Mouse (Mus musculus): ENCODE results near the gene Rab21. TPM values are rescaled to one million over a fixed set of nuclear protein-coding genes. Genes with fewer than 3 reads are reported as not detected.

Rab21 gene
- total RNA-seq (2021) = 10 to 100 TPM; 58.1 to 58.4 TPM
- long read RNA-seq, full-length matches to known transcripts = 130 of 140 reads
- long read RNA-seq, partial matches to known transcripts = 3 of 140 reads
- long read RNA-seq, other reads (novel, unspliced or antisense) = 7 of 140 reads

DNA sequence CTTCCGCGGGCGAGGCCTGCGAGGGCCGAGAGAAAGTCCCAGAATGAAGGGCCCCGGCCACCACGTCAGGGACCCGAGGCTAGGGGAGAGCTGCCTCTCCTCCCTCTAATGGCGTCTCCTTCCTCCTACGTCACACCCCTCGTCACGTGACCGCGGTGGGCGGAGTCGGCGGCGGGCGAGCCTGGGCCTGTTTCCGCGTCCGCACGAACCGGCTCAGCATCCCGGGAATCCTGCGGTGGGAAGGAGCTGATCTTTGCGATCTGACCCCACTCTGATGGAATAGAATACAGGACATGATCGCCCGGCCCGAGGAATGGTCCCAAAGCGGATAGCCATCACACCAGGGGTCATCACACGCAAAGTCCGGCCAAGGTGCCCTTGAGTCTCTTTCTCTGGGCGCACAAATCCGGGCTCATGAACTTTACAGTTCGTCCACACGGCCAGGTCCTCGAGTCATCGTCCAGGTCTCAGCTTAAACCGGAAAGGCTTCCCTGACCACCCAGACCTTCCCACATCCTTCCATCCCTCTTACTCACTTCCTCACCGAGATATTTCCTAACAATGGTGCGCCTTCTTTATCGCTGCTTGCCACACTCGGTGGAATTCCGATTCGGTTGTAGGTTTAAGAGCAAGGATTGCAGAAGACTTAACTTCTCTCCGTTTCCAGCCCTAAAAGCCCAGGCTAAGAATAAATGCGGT is at the start of gene Rab21:
Gene Rab21 (minus strand): TSS at position 122 of the 699 bp plus-strand sequence.
- peak; percentile 95 to 97 for DNase-seq (ENCODE audit: low spot score in 2 of 2)

DNA sequence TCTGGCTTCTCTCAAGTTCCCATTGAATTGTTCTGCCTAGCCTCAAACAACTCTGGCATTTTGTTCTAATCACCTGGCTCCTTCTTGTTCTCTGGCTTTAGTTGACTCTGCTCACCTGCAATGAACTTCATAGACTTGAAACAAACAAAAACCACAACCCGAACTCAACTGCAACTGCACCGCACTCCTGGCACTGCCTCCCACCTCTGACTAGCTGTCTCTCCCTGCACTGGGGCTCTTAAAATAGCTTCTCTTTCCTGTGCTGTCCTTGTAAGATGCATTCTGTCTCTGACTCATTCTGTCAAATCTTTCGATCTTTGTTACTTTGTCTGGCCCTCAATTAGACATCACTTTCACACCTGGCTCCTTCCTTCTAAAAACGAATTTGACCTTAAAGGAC is 47.8 kb upstream of the Rab21 start:
- no peak for DNase-seq (ENCODE audit: low spot score in 2 of 2)

DNA sequence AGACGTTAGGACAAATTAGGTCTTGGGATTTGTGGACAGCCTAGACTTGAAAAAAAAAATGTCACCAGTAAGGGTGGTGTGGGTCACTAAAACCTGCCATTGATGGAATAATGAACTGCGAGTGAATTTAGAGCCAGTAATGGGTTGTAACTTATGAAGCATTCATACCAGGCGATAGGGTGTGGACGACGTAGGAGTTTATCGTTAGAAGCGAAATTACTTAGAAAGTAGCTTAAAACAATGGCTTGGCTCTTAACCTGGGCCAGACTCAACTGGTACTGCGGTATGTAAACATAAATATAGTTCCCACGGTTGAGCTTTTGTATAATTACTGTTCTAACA is 47.2 kb upstream of the Rab21 start:
- DNase-seq (ENCODE audit: low spot score in 2 of 2) = no peak

DNA sequence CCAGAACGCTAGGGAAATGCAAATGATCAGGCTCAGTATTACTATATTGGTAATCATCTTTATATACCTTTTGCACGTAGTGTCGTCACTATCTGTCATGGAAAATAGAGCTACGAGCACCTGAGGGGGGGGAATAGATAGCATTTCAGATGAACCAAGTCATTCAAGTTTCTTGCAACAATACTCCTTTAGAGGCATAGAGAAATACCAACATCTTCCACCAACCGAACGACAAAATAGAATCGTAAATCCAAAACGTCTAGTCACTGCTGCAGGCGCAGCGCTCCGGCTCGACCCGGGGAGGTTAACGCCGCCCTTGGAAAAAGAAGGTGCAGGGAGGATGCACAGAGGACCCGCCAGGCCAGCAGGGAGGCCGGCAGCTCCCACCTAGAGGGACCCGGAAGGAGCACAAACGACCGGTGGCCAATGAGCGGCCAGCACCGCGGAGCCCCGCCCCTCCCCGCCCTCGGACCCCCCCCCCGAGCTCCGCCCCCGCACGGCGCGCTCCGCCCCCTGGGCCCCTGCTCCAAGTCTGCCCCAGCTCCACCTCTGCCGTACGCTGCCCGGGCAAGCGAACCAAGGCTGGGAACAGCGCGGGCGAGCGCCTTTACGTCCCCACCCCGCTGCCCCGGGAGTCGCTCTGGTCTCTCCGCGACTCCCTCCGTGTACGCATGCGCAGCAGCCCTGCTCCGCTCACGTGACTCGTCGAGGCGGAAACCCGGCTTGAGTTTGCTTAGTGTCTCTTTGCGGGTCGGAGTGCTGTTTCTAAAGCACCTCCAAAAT is 46.6 kb upstream of the Rab21 start, which contains the start of gene Tmem19:
Gene Tmem19 (minus strand): TSS at position 662 of the 783 bp plus-strand sequence.
- peak; percentile 91 to 96 for DNase-seq (ENCODE audit: low spot score in 2 of 2)

DNA sequence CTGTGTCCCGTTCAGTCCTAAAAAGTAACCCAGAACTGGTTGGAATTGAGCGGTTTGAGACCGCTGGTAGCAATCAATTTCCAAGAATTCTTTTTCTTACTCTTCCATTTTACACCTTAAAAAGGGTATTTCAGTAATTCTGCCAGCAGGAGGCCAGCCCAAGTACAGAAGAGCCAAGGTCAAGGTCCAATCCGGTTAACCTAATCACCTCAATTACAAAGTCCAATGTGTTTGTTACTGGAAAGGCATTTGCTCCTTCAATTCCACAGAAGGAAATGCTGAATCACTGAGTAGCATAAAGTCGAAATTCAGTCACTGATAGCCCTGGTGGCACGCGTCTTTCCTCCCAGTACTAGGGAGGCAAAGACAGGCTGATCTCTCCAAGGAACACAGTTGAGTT is 43.7 kb upstream of the Rab21 start:
- no peak for DNase-seq (ENCODE audit: low spot score in 2 of 2)

DNA sequence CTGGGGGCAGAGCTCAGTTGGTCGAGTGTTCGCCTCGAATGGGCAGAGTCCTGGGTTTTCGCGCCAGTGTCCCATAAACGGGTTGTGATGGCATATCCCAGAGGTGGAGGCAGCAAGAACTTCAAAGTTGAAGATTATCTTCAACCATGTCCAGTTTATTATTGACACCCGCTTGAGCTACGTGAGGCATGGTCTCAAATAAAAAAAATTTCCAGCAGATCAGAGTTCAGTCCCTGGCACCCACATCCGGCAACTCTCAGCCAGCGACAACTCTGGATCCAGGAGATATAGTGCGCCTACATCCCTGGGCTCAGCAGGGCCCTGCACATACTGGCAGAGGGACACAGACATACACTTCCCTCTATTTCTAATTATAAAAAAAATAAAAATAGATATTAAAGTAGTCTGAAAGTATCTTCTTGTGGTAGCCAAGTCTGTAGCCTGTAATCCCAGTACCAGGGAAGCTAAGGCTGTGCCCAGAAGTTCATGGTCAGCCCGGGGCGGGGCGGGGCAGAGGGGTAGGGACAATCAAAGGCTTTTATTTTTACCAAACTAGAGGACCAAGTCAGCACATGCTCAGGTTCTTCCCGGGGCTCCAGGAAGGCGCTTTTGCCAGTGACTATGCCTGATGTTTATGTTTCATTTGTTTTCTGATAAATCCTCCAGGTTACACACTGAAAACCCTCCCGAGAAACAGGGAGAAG is 43.0 kb upstream of the Rab21 start:
- DNase-seq (ENCODE audit: low spot score in 2 of 2) = no peak

DNA sequence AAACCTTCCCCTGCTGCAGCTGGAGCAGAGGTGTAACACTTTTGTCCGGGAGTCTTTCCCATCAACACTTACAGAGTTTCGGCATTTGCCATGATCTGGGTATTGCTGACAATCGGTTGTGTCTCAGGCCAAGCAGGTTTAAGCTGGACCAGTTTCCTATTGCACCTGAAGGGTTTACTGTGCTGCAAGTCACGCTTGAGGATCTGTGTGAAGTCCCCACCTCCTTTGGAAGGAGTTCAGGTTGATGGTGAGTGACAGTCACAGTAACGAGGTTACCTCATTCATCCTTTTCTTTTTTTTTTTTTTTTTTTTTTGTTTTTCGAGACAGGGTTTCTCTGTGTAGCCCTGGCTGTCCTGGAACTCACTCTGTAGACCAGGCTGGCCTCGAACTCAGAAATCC is 40.7 kb upstream of the Rab21 start:
- no peak for DNase-seq (ENCODE audit: low spot score in 2 of 2)

DNA sequence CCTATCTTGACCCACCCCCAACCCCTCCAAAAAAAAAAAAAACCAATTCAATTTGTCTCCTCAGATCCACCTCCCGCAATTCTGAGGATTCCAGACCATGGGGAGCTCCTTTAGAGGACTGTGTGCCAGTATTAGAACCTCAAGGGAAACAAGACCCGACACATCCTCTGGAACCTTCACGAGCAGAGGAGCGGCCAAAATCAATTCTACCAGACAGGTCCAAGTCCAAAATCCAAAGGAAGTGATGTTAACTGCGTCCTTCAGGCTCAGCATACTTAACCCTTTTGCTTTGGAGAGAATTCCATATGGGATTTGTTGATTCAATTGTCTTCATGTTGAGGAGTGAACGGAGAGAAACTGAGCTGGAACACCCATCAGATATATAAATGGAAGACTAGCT is 39.6 kb upstream of the Rab21 start:
- DNase-seq (ENCODE audit: low spot score in 2 of 2) = no peak

DNA sequence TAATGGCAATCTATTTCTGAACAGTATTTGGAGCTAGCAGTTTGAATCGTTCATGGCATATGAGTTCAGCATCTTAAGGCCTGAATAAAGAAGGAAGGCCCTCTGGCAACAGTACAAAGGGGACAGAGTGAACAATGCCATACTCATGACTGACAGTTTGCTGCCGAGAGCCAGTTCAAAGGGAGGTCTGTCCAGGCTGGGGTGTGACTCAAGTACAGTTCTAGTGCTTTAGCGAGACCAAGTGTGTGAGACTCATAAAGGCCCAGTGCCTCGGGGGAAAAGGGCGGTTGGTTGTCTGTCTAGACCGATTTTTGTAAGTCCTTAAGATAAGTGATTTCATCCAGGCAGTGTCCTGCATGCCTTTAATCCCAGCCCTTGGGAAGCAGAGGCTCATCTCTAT is 39.2 kb upstream of the Rab21 start:
- DNase-seq (ENCODE audit: low spot score in 2 of 2) = no peak

DNA sequence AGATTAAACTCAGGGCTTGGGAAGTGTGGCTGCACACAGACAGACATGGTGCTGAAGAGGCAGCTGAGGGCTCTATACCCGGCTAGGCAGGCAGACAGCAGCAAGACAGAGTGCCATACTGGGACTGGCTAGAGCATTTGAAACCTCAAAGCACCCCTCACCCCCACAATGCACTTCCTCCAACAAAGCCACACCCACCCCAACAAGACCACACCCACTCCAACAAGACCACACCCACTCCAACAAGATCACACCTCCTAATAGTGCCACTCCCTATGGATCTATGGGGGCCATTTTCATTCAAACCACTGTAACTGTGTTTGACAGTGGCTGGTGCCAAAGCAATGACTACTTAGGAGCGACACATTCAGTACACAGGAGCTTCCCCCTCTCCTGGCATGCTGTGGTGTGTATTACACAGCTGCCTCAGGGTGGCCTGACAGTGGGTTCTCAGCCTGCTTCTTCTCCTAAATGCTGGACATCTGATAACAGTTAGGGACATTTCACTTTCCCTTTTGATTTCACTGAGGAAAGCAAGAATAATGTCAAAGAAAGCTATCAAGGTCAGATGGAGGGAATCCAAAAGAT is 35.5 kb upstream of the Rab21 start:
- no peak for DNase-seq (ENCODE audit: low spot score in 2 of 2)

DNA sequence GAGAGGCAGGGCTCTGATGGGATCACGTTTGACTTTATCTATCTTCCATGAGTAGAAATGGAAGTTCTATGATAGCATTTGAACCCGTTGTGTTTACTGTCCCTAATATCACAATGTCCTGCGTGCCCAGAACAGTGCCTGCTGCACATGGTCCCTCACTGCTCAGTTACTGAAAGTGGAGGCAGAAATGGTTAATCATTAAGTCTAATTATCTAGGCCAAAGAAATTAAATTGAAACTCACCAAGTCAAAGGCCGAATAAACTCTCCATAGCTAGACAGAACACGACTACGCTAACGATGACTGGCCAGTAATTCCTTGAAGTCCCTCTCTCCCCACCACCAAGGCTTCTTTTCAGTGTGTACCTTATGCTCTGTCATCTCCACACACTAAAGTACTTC is 34.1 kb upstream of the Rab21 start:
- DNase-seq (ENCODE audit: low spot score in 2 of 2) = no peak

DNA sequence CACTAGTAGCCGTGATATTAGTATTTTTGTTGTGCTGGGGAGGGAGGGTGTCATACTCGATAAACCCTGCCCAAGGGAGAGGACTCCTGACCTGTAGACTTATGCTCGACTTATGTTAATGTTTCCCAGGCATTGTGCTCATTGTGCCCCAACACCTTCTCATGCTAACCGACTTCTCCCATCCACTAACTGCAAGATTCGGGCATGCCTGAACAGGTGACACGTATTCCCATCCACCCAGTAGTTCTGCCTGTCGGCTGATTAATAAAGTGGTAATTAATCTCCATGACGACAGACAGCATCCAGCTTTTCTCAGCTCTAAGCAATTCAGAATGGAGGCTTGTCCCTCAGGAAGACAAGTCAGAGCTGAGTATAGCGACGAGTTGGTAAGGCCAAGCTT is 33.6 kb upstream of the Rab21 start:
- no peak for DNase-seq (ENCODE audit: low spot score in 2 of 2)

DNA sequence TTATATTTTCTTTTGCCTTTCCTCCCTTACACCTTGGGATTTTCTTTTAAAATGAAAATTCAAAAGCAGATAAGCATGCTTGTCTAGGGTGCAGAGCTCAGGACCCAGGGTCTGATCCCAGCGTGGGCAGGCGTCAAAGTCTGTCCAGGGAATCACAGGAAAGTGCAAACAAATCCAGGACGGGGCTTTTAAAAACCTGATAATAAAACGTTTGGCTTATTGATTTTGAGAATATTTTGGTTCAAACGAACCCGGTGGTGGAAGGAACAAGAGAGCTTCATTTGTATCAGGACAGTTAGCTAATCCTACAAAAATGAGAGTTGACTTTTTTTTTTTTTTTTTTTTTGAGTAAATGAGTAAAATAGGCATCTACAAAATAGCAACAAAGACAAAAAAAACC is 32.7 kb upstream of the Rab21 start:
- DNase-seq (ENCODE audit: low spot score in 2 of 2) = no peak

DNA sequence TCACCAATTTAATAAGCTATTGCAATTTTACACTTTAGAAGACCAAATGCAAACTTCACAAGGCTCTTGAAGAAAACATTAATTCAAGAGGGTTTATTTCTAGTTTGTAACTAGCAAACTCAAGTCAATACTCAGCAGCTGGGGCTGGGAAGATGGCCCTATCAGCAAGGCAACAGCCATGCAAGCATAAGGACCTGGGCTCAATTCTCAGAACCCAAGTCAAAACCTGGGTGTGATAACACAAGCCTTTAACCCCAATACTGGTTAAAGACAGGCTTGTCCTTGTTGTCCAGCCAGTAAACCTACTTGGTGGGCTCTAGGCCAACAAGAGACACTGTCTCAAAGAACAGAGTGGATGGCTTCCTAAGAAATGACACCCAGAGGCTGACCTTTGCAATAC is 31.1 kb upstream of the Rab21 start:
- no peak for DNase-seq (ENCODE audit: low spot score in 2 of 2)

DNA sequence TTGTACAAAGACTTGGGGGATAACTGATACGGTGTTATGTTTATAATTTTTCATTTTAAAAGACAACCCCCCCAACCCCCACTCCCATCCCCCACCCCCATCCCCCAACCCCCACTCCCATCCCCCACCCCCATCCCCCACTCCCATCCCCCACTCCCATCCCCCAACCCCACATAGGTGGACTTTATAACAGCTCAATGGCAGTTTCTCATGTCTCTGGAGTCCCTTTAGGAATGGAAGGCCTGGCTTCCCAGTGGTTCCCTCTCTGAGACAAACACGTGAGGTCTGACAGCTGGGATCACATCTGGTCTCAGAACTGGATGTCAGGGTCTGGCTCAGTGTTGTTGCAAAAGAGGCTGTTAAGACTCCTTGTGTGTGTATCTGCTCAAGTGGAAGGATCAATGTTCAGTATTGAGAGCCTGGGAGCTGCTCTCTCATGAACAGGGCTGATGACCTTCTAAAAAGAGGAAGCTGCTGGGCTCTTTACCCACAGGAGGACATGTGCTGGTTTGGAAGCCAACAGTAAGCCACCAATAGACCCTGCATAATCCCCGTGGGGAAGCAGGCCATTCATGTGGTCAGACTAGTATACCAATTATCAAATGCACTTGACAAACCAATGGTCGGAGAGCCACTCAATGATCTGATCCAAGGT is 27.5 kb upstream of the Rab21 start:
- DNase-seq (ENCODE audit: low spot score in 2 of 2) = no peak

DNA sequence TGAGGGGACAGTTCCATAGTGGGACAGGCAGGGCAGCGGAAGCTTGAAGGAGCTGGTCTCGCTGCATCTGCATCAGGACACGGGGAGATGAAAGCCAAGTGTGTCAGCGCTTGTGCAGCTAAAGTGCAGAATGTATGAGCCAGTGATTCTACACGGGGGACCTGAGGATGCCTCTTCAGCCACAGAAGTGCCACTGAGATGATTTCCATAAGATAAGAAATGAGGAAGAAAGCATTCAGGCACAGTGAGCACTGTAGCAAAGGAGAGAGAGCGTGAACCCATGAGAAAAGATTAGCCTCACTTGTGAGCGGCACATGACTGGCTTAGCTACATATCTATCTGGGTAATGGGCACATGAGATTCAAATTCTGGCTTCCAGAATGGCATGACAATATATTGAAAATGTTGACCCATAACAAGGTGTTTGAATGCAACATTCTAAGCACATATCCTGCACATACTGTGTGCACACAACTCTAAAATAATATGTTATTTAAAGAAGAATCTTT is 24.5 kb upstream of the Rab21 start:
- DNase-seq (ENCODE audit: low spot score in 2 of 2) = no peak

DNA sequence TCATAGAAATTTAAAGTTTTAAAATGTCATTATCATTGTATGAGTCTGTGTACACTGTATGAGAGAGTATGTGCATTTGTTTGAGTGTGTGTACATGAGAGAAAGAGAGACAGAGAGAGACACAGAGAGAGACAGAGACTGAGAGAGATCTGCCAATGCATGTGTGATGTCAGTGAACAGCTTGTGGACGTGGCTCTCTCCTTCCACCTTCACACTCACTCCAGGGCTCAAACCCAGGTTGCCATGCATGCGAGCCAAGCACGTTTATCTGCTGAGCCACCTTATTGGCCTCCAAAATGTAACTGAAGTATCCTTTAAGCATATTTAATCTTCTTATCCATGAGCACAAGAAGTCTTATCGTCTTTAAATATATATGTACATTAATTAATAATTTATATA is 21.5 kb upstream of the Rab21 start:
- DNase-seq (ENCODE audit: low spot score in 2 of 2) = no peak

DNA sequence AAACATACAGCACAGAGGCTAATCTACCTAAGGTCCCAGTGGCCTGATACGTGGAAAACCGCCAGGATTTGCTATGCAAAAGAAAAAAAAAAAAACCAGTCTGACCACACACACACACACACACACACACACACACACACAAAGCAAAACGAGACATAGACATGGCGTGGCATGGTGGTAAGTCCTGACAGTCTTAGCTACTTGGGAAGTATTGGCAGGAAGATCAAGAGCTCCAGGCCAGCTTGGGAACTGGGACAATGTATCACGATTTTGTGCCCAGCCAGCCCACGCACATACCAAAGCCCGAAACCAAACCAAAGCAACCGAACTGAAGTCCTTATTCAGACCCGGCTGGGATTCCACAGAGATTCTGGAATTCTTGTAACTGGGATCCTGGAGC is 18.1 kb upstream of the Rab21 start:
- DNase-seq (ENCODE audit: low spot score in 2 of 2) = no peak

DNA sequence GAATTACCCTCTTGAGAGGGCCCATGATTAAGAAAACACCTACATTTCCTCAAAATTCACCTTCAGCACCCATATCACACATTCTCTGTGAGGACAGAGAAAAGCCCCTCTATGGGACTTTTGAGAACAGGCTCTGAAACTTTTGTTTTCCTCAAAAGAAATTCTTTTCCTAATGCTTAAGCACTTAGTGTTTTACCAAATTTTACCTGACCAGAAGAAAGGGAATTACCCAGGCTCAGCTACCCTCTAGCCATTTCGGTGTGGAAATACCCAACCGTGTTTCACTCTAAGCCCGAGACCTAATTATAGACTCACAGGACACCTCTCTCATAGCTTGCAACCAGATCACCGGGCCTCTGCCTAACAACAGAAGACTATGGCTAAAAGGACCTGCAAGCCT is 17.6 kb upstream of the Rab21 start:
- DNase-seq (ENCODE audit: low spot score in 2 of 2) = no peak

DNA sequence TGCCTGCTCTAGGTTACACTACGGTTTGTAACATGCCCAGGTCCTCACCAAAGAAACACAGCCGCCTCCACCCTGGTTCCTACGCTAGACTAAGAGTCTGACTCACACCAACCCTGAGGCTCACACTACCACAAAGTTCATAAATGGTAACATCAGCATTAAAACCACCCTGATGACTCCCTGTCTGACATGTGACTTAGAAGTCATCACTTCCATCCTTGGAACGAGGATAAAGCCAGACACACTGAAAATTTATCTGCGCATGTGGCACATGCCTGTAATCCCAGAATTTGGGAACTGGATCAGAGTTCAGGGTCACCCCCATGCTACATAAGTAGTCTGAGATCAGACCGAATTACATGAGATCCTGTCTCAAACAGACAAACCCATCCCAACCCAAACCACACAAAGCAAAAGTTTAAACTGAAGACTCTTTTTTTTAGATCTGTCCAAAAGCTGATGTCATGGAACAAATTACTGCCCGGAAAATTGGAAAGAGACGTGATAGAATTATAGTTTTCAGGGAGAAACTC is 17.1 kb upstream of the Rab21 start:
- DNase-seq (ENCODE audit: low spot score in 2 of 2) = no peak

All from layer of hippocampus, adult 18-20 months (tissue).